Mouse (Mus musculus) lung, adult 2 months (tissue): ENCODE data around the gene Mrpl36.

Experiments used
- CTCF ChIP-seq: fragments of 200-500 bp; IDR thresholded peaks from 2 replicates; pipeline ENCODE4 v1.5.1; 2011; ENCODE audit warnings: mild to moderate bottlenecking, low read length, control low read depth; ENCODE audit not compliant: insufficient read depth
- POLR2A ChIP-seq: fragments of 200-500 bp; IDR thresholded peaks from 2 replicates; pipeline ENCODE4 v1.6.1; 2011; ENCODE audit warnings: low read depth, mild to moderate bottlenecking, control low read depth, low read length, borderline replicate concordance; ENCODE audit errors: extremely low read depth

- TF ChIP-seq POLR2A (no peak), CTCF (no peak)
Observed at GRCm38 (mm10) chr13:73357106-73357505, 28.8 kb downstream of the Mrpl36 start.
